Mouse (Mus musculus) stomach, postnatal 0 days (tissue): Measurements from ENCODE around the gene P4htm. TPM values are rescaled to one million over a fixed set of nuclear protein-coding genes. Genes with fewer than 3 reads are reported as not detected.
A peak's percentile ranks its signal among the peaks of the same experiment; 100 is the strongest.

Source experiments
- ATAC-seq: fragments of 200-750 bp; cut with Nextera tagmentation; 2 replicates; pipeline ENCODE4 v1.8.0; 2017; ENCODE audit not compliant: low FRiP score, low TSS enrichment
- DNase-seq: peaks from one replicate; pipeline ENCODE4 v3.0.0-alpha.2; 2016; ENCODE audit warnings: low spot score
- H3K27ac ChIP-seq: fragments of 300-500 bp; sonication (generic); replicated peaks from 2 replicates; pipeline ENCODE4 v1.5.1; 2014; ENCODE audit warnings: mild to moderate bottlenecking, control low read depth
- H3K27me3 ChIP-seq: fragments of 300-500 bp; sonication (generic); 2 replicates; pipeline ENCODE4 v1.6.1; 2014; ENCODE audit warnings: low read length; ENCODE audit not compliant: control insufficient read depth, insufficient read depth
- H3K36me3 ChIP-seq: fragments of 300-500 bp; sonication (generic); 2 replicates; pipeline ENCODE4 v1.6.1; 2014; ENCODE audit warnings: low read length, mixed read lengths; ENCODE audit not compliant: control insufficient read depth, insufficient read depth
- H3K4me1 ChIP-seq: fragments of 300-500 bp; sonication (generic); replicated peaks from 2 replicates; pipeline ENCODE4 v1.6.1; 2014; ENCODE audit warnings: antibody characterized with exemption; ENCODE audit not compliant: control insufficient read depth, insufficient read depth
- H3K4me2 ChIP-seq: fragments of 300-500 bp; sonication (generic); replicated peaks from 2 replicates; pipeline ENCODE4 v1.6.1; 2014; ENCODE audit warnings: low read depth, mild to moderate bottlenecking, control low read depth, moderate library complexity
- H3K4me3 ChIP-seq: fragments of 300-500 bp; sonication (generic); 2 replicates; pipeline ENCODE4 v1.5.1; 2014; ENCODE audit warnings: low read depth, low read length, control low read depth
- H3K9ac ChIP-seq: fragments of 300-500 bp; sonication (generic); 2 replicates; pipeline ENCODE4 v1.6.1; 2014; ENCODE audit warnings: mild to moderate bottlenecking, low read length, control low read depth, mixed read lengths
- H3K9me3 ChIP-seq: fragments of 300-500 bp; sonication (generic); 2 replicates; pipeline ENCODE4 v1.6.1; 2016; ENCODE audit warnings: low read length; ENCODE audit not compliant: control insufficient read depth
- CTCF ChIP-seq: IDR thresholded peaks from 2 replicates; pipeline ENCODE4 v1.5.1; 2016; ENCODE audit warnings: antibody characterized with exemption, low read depth, mild to moderate bottlenecking, moderate library complexity
- EP300 ChIP-seq: optimal IDR thresholded peaks from 2 replicates; pipeline ENCODE3; 2016; ENCODE audit warnings: antibody characterized with exemption
- WGBS: fragments of 180-500 bp; shearing (Covaris S2); extraction: QIAGEN DNeasy Blood & Tissue Kit; methylation state at CpG from one replicate; pipeline ENCODE4 v1.1.7; 2014; 5-methylcytosine and 5-hydroxymethylcytosine counted together
- polyA plus RNA-seq: library from polyadenylated mRNA; unstranded; fragments of >200 nt; fragmentation: Nextera tagmentation; extraction: Ambion mirVana; gene quantifications from 2 replicates; pipeline ENCODE4 v1.2.1, GENCODE M21; 2015

The P4htm gene
- polyA plus RNA-seq, 1 experiment from 2014 or later, result 3.7 TPM

DNA sequence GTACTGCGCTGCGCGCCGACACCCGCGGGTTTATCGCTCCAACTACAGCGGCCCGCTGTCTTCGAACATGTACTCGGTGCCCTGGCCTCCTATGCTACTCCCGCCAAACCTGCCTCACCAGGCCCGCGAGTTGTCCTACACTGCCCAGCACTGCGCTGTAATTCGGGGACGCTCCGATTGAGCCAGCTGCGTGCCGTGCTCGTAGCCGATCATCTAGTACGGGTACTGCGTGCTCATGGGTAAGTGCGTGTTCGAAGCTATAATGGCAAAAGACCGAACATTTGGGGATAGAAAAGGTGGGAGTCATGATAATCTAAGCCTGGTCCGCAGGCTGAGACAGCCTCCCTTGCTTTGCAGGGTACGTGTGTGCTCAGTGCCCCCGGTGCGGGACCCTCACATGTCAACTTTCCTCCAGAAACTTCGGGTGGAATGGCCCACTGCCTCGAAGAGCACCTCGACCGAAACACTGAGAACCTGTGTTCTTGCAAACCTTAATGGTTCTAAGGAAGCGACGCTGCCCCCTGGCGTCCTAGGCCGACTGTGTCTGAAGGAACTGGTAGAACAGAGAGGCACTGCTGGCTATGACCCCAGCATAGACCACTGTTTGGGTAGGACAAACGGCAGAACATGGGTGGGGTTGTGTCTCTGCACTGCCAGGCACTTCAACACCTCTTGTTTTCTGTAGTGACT is 27.1 kb downstream of the P4htm start:
- Histone ChIP-seq H3K27ac (peak overlapping the region; percentile 45; the same call in 1 of the 2 replicates), H3K27me3 (no peaks in the 10 kb centered on the region), H3K36me3 (peaks cover 19% of the 10 kb centered on the region), H3K4me3 (peak overlapping the region; percentile 68), H3K4me1 (peaks cover 5% of the 10 kb centered on the region), H3K9ac (peak overlapping the region; percentile 64), H3K9me3 (no peaks in the 10 kb centered on the region), H3K4me2 (peak overlapping the region; percentile 100)
- WGBS, result 1% methylated on average over 40 of the region's 40 CpGs
- no peak for TF ChIP-seq EP300
- peak; percentile 80 for TF ChIP-seq CTCF
- ATAC-seq (0 out of 2 replicates have a peak, but pooled peaks have one; percentile 0), DNase-seq (peak; percentile 88)

DNA sequence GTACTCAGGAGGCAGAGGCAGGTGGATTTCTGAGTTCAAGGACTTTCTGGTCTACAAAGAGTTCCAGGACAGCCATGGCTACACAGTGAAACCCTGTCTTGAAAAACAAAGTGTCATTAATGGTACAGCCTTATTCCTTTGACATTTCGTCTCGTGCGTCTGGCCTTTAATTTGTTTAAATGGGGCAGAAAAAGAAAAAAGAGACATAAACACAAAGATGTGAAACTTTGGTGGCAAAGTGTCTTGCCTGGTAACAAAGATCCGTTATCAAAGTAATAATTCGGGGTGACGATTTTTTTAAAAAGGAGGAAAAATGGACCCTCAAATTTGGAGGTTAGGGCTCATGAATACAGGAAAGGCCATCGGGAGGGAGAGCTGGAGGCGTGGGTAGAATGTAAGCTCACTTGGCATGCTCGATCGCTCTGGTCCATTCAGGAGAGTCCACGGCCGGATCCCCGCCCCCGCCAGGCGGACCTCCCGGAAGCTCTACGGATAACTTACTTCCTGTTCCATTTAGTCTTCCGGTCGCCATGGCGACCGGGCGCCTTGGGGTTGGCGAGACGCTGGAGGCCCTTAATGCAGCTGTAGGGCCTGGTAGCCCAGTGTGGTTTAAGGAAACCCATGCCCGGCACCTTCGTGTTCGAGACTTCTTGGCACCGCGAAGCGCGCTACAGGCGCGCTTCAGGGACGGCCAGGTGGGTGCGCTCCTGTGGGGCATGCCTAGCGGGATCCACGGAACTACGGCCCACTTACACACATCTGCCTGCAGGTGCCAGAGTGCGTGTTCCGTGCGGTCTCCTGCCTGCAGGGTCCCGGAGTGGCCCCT is 27.9 kb downstream of the P4htm start, which contains the start of gene Dalrd3:
Gene Dalrd3 (plus strand): TSS at position 506 of the 826 bp plus-strand sequence.
- DNase-seq (peak; percentile 95), ATAC-seq (peak; percentile 59)
- Histone ChIP-seq H3K4me1 (peaks cover 5% of the 10 kb centered on the region), H3K27me3 (no peaks in the 10 kb centered on the region), H3K27ac (peak within 1 kb of the TSS; percentile 45; the same call in 1 of the 2 replicates), H3K4me3 (peak within 1 kb of the TSS; percentile 68), H3K9ac (peak within 1 kb of the TSS; percentile 64), H3K36me3 (peaks cover 19% of the 10 kb centered on the region), H3K9me3 (no peaks in the 10 kb centered on the region), H3K4me2 (peak within 1 kb of the TSS; percentile 100)
- TF ChIP-seq CTCF (no peak), EP300 (no peak)
- WGBS, result 5% methylated on average over 42 of the region's 42 CpGs

DNA sequence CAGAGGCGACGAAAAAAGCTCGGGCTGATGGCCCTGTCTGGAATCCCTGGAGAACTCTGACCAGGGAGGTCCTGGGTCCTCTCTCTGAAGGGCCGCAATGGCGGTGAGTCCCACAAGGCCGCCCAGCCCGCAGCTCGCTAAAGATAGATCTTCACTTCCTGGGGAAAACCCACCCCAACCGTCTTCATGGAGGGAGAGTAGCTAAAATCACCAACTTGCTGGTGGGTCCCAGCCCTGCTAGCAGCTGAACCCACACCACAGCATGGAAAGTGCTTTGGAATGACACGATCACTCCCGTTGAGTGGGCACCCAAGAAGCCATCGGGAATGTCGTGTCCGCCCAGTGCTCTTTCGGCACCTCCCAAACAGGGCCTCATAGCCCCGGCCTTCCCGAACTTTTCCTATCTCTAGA is 29.0 kb downstream of the P4htm start:
- 76% methylated on average over 17 of the region's 17 CpGs for WGBS
- H3K9ac ChIP-seq, result no peak overlapping the region
- H3K4me1 ChIP-seq, result peaks cover 5% of the 10 kb centered on the region
- peaks cover 24% of the 10 kb centered on the region for H3K36me3 ChIP-seq
- H3K4me3 ChIP-seq, result peak overlapping the region; percentile 68; the same call in 1 of the 2 replicates
- no peaks in the 10 kb centered on the region for H3K27me3 ChIP-seq
- TF ChIP-seq CTCF, result no peak
- DNase-seq, result no peak
- no peaks in the 10 kb centered on the region for H3K9me3 ChIP-seq
- H3K27ac ChIP-seq, result 0 out of 2 replicates have a peak overlapping the region, but pooled peaks have one; percentile 95
- no peak for ATAC-seq
- H3K4me2 ChIP-seq, result peak overlapping the region; percentile 97; the same call in 1 of the 2 replicates

DNA sequence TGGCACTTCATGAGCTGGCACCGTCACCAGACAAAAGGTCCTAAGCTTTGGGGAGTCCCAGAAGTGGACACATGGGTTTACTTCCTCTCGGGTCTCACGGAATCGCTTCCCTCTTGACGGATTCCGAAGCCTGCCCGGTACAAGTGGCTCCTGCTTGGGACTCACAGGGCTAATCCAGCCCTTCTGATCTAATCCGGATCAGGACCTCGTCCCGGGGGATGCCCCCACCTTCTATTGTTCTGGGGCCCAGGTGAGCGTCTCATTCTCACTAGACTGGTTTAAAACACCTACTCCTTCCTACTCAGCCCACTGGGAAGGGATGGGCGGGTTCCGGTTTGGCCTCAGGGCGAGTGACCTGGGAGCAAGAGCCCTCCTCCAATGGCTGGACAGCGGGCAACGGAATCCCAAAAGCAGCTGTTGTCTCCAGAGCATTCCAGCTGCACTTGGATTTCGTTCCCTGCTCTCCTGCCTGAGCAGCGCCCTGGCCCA is 29.5 kb downstream of the P4htm start:
- DNase-seq, result peak; percentile 58
- WGBS, result 11% methylated on average over 18 of the region's 18 CpGs

DNA sequence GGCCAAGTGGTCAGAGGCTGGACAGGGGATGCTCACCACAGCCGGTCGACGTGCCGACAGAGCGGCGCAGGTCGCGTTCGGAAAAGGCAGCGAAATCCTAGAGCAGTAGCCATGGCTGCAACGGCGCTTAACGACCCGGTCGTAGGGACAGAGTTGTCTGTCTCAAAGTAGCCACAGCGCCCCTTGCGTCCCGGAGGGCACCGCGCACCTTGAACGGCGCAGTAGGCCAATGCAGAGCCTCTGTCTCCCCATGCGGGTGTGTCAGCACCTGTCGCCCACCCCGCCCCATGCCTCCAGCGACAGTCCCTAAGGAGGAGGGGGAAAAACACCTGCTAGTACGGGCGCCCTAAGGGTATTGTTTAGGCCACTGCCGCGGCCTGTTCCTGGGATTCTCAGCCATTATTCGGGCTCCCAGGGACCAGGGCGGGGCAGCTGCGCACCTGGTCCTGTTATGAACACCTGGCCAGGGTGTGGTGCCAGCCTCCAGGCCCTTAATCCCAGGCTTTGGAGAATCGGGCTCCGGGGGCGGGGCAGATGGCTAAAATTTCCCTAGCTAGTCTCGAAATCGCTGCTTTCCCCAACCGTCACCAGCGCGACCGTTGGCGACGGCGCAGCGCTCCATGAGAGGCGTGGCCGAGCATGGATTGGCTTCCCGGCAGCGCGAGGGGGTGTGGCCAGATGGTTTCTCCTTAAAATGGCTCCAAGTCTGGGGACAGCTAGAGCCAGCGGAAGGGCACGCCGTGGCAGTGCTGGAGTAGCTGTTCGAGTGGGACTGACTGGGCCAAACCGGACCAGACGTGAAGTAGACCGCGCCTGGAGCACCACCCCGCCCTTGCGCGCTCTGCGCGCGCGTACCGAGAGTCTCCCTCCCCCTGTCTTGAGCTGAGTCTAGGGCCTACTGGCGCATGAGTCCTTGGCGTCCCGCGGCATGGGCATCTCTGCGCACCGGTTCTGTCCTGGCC is 30.4 kb downstream of the P4htm start, which contains the start of gene Ndufaf3:
Gene Ndufaf3 (minus strand): TSS at position 620 of the 962 bp plus-strand sequence.
- Histone ChIP-seq H3K4me3 (peak within 1 kb of the TSS; percentile 68), H3K4me2 (peak within 1 kb of the TSS; percentile 97), H3K27me3 (no peaks in the 10 kb centered on the region), H3K36me3 (peaks cover 12% of the 10 kb centered on the region; the same call in 1 of the 2 replicates), H3K9ac (peak within 1 kb of the TSS; percentile 74), H3K4me1 (peaks cover 5% of the 10 kb centered on the region), H3K27ac (peak within 1 kb of the TSS; percentile 95), H3K9me3 (no peaks in the 10 kb centered on the region)
- TF ChIP-seq CTCF (peak; percentile 93), EP300 (no peak)
- ATAC-seq, result peak; percentile 87
- 0% methylated on average over 73 of the region's 73 CpGs for WGBS
- peak; percentile 96 for DNase-seq

More for the DNA sequence above, 29.5 kb downstream of the P4htm start:
- peak overlapping the region; percentile 97 for H3K4me2 ChIP-seq
- peak overlapping the region; percentile 68 for H3K4me3 ChIP-seq
- peak overlapping the region; percentile 74 for H3K9ac ChIP-seq
- no peak for TF ChIP-seq CTCF
- TF ChIP-seq EP300, result no peak
- no peak; the same call in 1 of the 2 replicates for ATAC-seq
- H3K9me3 ChIP-seq, result no peaks in the 10 kb centered on the region
- no peaks in the 10 kb centered on the region for H3K27me3 ChIP-seq
- peaks cover 5% of the 10 kb centered on the region for H3K4me1 ChIP-seq
- peaks cover 20% of the 10 kb centered on the region for H3K36me3 ChIP-seq
- H3K27ac ChIP-seq, result peak overlapping the region; percentile 95
